Mouse (Mus musculus): Measurements from ENCODE around the gene Rapgef2. TPM values are rescaled to one million over a fixed set of nuclear protein-coding genes. Genes with fewer than 3 reads are reported as not detected.

Rapgef2 gene
- polyA plus RNA-seq, 1 experiment from 2014 or later: 2.4 TPM

DNA sequence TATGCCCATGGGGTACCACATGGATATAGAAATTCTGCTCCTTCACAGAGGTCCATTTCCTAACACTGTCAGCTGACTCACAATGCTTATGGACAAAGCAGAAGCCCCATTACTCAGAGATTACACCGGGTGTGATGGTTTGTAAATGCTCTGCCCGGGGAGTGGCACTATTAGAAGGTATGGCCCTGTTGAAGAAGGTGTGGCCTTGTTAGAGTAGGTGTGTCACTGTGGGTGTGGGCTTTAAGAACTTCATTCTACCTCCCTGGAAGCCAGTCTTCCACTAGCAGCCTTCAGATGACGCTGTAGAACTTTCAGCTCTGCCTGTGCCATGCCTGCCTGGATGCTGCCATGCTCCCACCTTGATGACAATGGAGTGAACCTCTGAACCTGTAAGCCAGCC lies 32.3 kb downstream of the Rapgef2 start:
- TF ChIP-seq EP300 (optimal IDR thresholded peaks at IDR 0.05) (no peak), CTCF (IDR thresholded peaks at IDR 0.05; ENCODE audit: low read depth) (no peak)
- no peak overlapping the region for H3K27ac ChIP-seq (replicated peaks)

DNA sequence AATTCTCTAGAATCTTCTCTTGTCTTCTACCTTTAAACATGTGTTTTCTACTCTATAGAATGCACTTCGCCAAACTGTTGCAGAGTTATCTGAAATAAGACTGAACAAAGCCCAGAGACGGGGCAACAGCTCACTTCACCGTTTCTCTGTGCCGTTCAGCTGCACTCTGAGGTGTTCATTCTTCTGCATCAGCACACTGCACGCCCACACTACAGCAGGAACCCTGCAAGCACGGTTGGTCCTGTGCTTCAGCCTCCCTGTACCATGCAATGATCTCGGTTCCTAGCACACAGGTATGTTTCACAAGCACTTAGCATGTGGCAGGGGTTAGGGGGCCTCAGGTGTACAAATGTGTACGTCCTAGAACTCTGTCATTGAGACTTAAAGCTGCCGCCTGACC lies 32.9 kb downstream of the Rapgef2 start:
- H3K27ac ChIP-seq (replicated peaks): peak overlapping the region; percentile 45; the same call in 1 of the 2 replicates
- no peaks in the 10 kb centered on the region for H3K4me1 ChIP-seq (replicated peaks; ENCODE audit: control insufficient read depth, insufficient read depth)
- WGBS: 69% methylated on average over 9 of the region's 9 CpGs
- H3K9ac ChIP-seq (ENCODE audit: low read length): no peak overlapping the region
- no peaks in the 10 kb centered on the region for H3K36me3 ChIP-seq (ENCODE audit: control insufficient read depth, insufficient read depth, low read length)
- no peaks in the 10 kb centered on the region for H3K27me3 ChIP-seq (ENCODE audit: control insufficient read depth, insufficient read depth, low read length)
- no peak overlapping the region for H3K4me2 ChIP-seq (replicated peaks; ENCODE audit: low read depth)
- no peak for DNase-seq (ENCODE audit: low spot score)
- no peak for ATAC-seq (ENCODE audit: low FRiP score, low TSS enrichment)
- H3K9me3 ChIP-seq (ENCODE audit: control insufficient read depth, low read length): no peaks in the 10 kb centered on the region
- H3K4me3 ChIP-seq (ENCODE audit: low read depth, low read length): no peak overlapping the region
- TF ChIP-seq EP300 (optimal IDR thresholded peaks at IDR 0.05): no peak
- no peak for TF ChIP-seq CTCF (IDR thresholded peaks at IDR 0.05; ENCODE audit: low read depth)

More for the DNA sequence above, 32.3 kb downstream of the Rapgef2 start:
- no peaks in the 10 kb centered on the region for H3K36me3 ChIP-seq (ENCODE audit: control insufficient read depth, insufficient read depth, low read length)
- no peak overlapping the region for H3K9ac ChIP-seq (ENCODE audit: low read length)
- WGBS: 47% methylated on average over 3 of the region's 3 CpGs
- H3K4me1 ChIP-seq (replicated peaks; ENCODE audit: control insufficient read depth, insufficient read depth): no peaks in the 10 kb centered on the region
- peak; percentile 74 for ATAC-seq (ENCODE audit: low FRiP score, low TSS enrichment)
- H3K4me3 ChIP-seq (ENCODE audit: low read depth, low read length): no peak overlapping the region
- no peaks in the 10 kb centered on the region for H3K27me3 ChIP-seq (ENCODE audit: control insufficient read depth, insufficient read depth, low read length)
- H3K9me3 ChIP-seq (ENCODE audit: control insufficient read depth, low read length): no peaks in the 10 kb centered on the region
- no peak for DNase-seq (ENCODE audit: low spot score)
- H3K4me2 ChIP-seq (replicated peaks; ENCODE audit: low read depth): no peak overlapping the region

GRCm38 (mm10) chr3:79252921-79253394 lies 33.4 kb downstream of the Rapgef2 start:
- no peak for DNase-seq (ENCODE audit: low spot score)

GRCm38 (mm10) chr3:79249955-79250354 lies 36.4 kb downstream of the Rapgef2 start:
- Histone ChIP-seq H3K4me3 (ENCODE audit: low read depth, low read length) (no peak overlapping the region), H3K9ac (ENCODE audit: low read length) (no peak overlapping the region), H3K9me3 (ENCODE audit: control insufficient read depth, low read length) (no peaks in the 10 kb centered on the region), H3K36me3 (ENCODE audit: control insufficient read depth, insufficient read depth, low read length) (no peaks in the 10 kb centered on the region), H3K27ac (replicated peaks) (no peak overlapping the region), H3K27me3 (ENCODE audit: control insufficient read depth, insufficient read depth, low read length) (no peaks in the 10 kb centered on the region), H3K4me2 (replicated peaks; ENCODE audit: low read depth) (no peak overlapping the region), H3K4me1 (replicated peaks; ENCODE audit: control insufficient read depth, insufficient read depth) (no peaks in the 10 kb centered on the region)
- TF ChIP-seq CTCF (IDR thresholded peaks at IDR 0.05; ENCODE audit: low read depth): no peak
- TF ChIP-seq EP300 (optimal IDR thresholded peaks at IDR 0.05): no peak
- DNase-seq (ENCODE audit: low spot score): no peak
- no peak for ATAC-seq (ENCODE audit: low FRiP score, low TSS enrichment)
- WGBS: 40% methylated on average over 1 of the region's 1 CpGs

More at GRCm38 (mm10) chr3:79252921-79253394, 33.4 kb downstream of the Rapgef2 start:
- Histone ChIP-seq H3K36me3 (ENCODE audit: control insufficient read depth, insufficient read depth, low read length) (no peaks in the 10 kb centered on the region), H3K9me3 (ENCODE audit: control insufficient read depth, low read length) (no peaks in the 10 kb centered on the region), H3K4me2 (replicated peaks; ENCODE audit: low read depth) (no peak overlapping the region), H3K4me1 (replicated peaks; ENCODE audit: control insufficient read depth, insufficient read depth) (no peaks in the 10 kb centered on the region), H3K9ac (ENCODE audit: low read length) (no peak overlapping the region), H3K4me3 (ENCODE audit: low read depth, low read length) (no peak overlapping the region), H3K27ac (replicated peaks) (0 out of 2 replicates have a peak overlapping the region, but pooled peaks have one; percentile 45), H3K27me3 (ENCODE audit: control insufficient read depth, insufficient read depth, low read length) (no peaks in the 10 kb centered on the region)
- no peak for ATAC-seq (ENCODE audit: low FRiP score, low TSS enrichment)
- 59% methylated on average over 5 of the region's 5 CpGs for WGBS
- TF ChIP-seq EP300 (optimal IDR thresholded peaks at IDR 0.05) (no peak), CTCF (IDR thresholded peaks at IDR 0.05; ENCODE audit: low read depth) (no peak)

- no peak for TF ChIP-seq CTCF (IDR thresholded peaks at IDR 0.05; ENCODE audit: low read depth)
- TF ChIP-seq EP300 (optimal IDR thresholded peaks at IDR 0.05): no peak
- Histone ChIP-seq H3K4me2 (replicated peaks; ENCODE audit: low read depth) (no peak overlapping the region), H3K27ac (replicated peaks) (no peak overlapping the region), H3K9ac (ENCODE audit: low read length) (no peak overlapping the region), H3K36me3 (ENCODE audit: control insufficient read depth, insufficient read depth, low read length) (no peaks in the 10 kb centered on the region), H3K4me3 (ENCODE audit: low read depth, low read length) (no peak overlapping the region), H3K9me3 (ENCODE audit: control insufficient read depth, low read length) (no peaks in the 10 kb centered on the region), H3K4me1 (replicated peaks; ENCODE audit: control insufficient read depth, insufficient read depth) (no peaks in the 10 kb centered on the region), H3K27me3 (ENCODE audit: control insufficient read depth, insufficient read depth, low read length) (no peaks in the 10 kb centered on the region)
- DNase-seq (ENCODE audit: low spot score) (no peak), ATAC-seq (ENCODE audit: low FRiP score, low TSS enrichment) (no peak)
- 75% methylated on average over 5 of the region's 5 CpGs for WGBS
These were observed 37.6 kb downstream of the Rapgef2 start for GRCm38 (mm10) chr3:79248659-79249235.

DNA sequence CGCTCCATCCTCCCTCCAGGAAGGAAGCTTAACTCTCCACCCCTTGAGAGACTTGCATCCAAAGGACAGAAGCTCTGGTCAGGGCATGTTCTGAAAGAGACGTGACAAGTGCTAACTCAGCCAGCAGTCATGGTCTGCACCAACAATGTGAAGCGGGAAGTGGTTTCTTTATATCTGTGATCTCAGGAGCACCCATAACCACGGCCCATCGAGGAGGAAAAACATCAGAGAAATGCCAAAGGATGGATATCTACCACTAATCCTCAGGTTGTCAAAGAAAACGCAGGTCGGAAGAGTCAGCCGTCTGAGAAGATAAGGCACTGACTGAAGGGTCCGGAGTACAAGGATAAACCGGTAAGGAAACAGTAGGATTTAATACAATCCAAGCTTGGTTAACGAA lies 38.1 kb downstream of the Rapgef2 start:
- Histone ChIP-seq H3K27ac (replicated peaks) (no peak overlapping the region), H3K4me1 (replicated peaks; ENCODE audit: control insufficient read depth, insufficient read depth) (no peaks in the 10 kb centered on the region), H3K4me3 (ENCODE audit: low read depth, low read length) (no peak overlapping the region), H3K27me3 (ENCODE audit: control insufficient read depth, insufficient read depth, low read length) (no peaks in the 10 kb centered on the region), H3K9me3 (ENCODE audit: control insufficient read depth, low read length) (no peaks in the 10 kb centered on the region), H3K9ac (ENCODE audit: low read length) (no peak overlapping the region), H3K4me2 (replicated peaks; ENCODE audit: low read depth) (no peak overlapping the region), H3K36me3 (ENCODE audit: control insufficient read depth, insufficient read depth, low read length) (no peaks in the 10 kb centered on the region)
- DNase-seq (ENCODE audit: low spot score) (no peak), ATAC-seq (ENCODE audit: low FRiP score, low TSS enrichment) (no peak)
- WGBS: 67% methylated on average over 11 of the region's 11 CpGs
- no peak for TF ChIP-seq CTCF (IDR thresholded peaks at IDR 0.05; ENCODE audit: low read depth)
- TF ChIP-seq EP300 (optimal IDR thresholded peaks at IDR 0.05): no peak

Data from stomach, postnatal 0 days (tissue).